Mouse (Mus musculus) regulatory T cell (primary cell): Measurements from ENCODE around the gene Acap3.

Experiments used
- in situ Hi-C: fragments of 300-600 bp; cut with MboI, MseI; formaldehyde crosslinking; loops from one replicate; pipeline ENCODE4 v1.15.1; 2025; ENCODE audit warnings: high pct_unique_total_duplicates

Acap3 gene

GRCm38 (mm10) chr4:155891551-155892001, at the start of gene Acap3, which contains the start of gene Pusl1:
Gene Acap3 (plus strand): TSS chr4:155891822.
Gene Pusl1 (minus strand): TSS chr4:155891781.
- in situ Hi-C loops, result loop anchor here (5.0 kb wide), 1 partner anchor 51 kb away; the partner anchor contains the start of gene Ube2j2

- in situ Hi-C loops, result no loop called here
Observed at GRCm38 (mm10) chr4:155843231-155843630, 48.4 kb upstream of the Acap3 start.

- in situ Hi-C loops, result no loop called here
Observed at GRCm38 (mm10) chr4:155846871-155847578, 44.6 kb upstream of the Acap3 start, which contains the start of gene Dvl1. Gene Dvl1 (plus strand): TSS chr4:155847402.

GRCm38 (mm10) chr4:155847591-155848352, 43.9 kb upstream of the Acap3 start:
- in situ Hi-C loops, result no loop called here

- in situ Hi-C loops, result no loop called here
Observed at GRCm38 (mm10) chr4:155848434-155849095, 43.1 kb upstream of the Acap3 start.

- in situ Hi-C loops, result no loop called here
Observed at GRCm38 (mm10) chr4:155849391-155849790, 42.2 kb upstream of the Acap3 start.

GRCm38 (mm10) chr4:155849792-155850451, 41.7 kb upstream of the Acap3 start:
- in situ Hi-C loops, result no loop called here

- in situ Hi-C loops, result no loop called here
Observed at GRCm38 (mm10) chr4:155851368-155851767, 40.3 kb upstream of the Acap3 start.

- in situ Hi-C loops, result no loop called here
Observed at GRCm38 (mm10) chr4:155851951-155852411, 39.6 kb upstream of the Acap3 start.

- in situ Hi-C loops, result no loop called here
Observed at GRCm38 (mm10) chr4:155853421-155853820, 38.2 kb upstream of the Acap3 start.

GRCm38 (mm10) chr4:155854991-155855390, 36.6 kb upstream of the Acap3 start:
- in situ Hi-C loops, result no loop called here

GRCm38 (mm10) chr4:155856071-155856470, 35.6 kb upstream of the Acap3 start:
- in situ Hi-C loops, result no loop called here

GRCm38 (mm10) chr4:155856881-155857280, 34.7 kb upstream of the Acap3 start:
- in situ Hi-C loops, result no loop called here

- in situ Hi-C loops, result no loop called here
Observed at GRCm38 (mm10) chr4:155859318-155859717, 32.3 kb upstream of the Acap3 start.

GRCm38 (mm10) chr4:155861787-155862186, 29.8 kb upstream of the Acap3 start:
- in situ Hi-C loops, result no loop called here

- in situ Hi-C loops, result no loop called here
Observed at GRCm38 (mm10) chr4:155863001-155863400, 28.6 kb upstream of the Acap3 start, which contains the start of gene Tas1r3. Gene Tas1r3 (minus strand): TSS chr4:155863362.

- in situ Hi-C loops, result no loop called here
Observed at GRCm38 (mm10) chr4:155868614-155869298, 22.9 kb upstream of the Acap3 start.

- in situ Hi-C loops, result no loop called here
Observed at GRCm38 (mm10) chr4:155869317-155870033, 22.1 kb upstream of the Acap3 start, which contains the start of the genes Cptp and Ints11. Gene Cptp (minus strand): TSS chr4:155869440. Gene Ints11 (plus strand): TSS chr4:155869546.

GRCm38 (mm10) chr4:155871404-155871803, 20.2 kb upstream of the Acap3 start:
- in situ Hi-C loops, result no loop called here

GRCm38 (mm10) chr4:155883587-155883986, 8.0 kb upstream of the Acap3 start:
- in situ Hi-C loops, result no loop called here
